Mouse (Mus musculus) liver, embryonic 11.5 days (tissue): ENCODE data around the gene Tac2. TPM values are rescaled to one million over a fixed set of nuclear protein-coding genes. Genes with fewer than 3 reads are reported as not detected.
A peak's percentile ranks its signal among the peaks of the same experiment; 100 is the strongest.
"Not testable (repeated sequence)": the region's sequence is repeated elsewhere in the genome, so short reads cannot be mapped to it uniquely, and the experiment has no call there.

Experiments used
- ATAC-seq: fragments of 200-750 bp; cut with Nextera tagmentation; replicated peaks from 2 replicates; pipeline ENCODE4 v1.8.0; 2017; ENCODE audit warnings: moderate number of reproducible peaks, mild to moderate bottlenecking, moderate TSS enrichment, moderate library complexity; ENCODE audit not compliant: low FRiP score
- DNase-seq: peaks from one replicate; pipeline ENCODE4 v3.0.0-alpha.2; 2017; ENCODE audit warnings: low spot score
- H3K27ac ChIP-seq: fragments of 300-500 bp; sonication (generic); 2 replicates; pipeline ENCODE4 v1.5.1; 2014; ENCODE audit warnings: mild to moderate bottlenecking, low read depth, low read length, control low read depth
- H3K27me3 ChIP-seq: fragments of 300-500 bp; sonication (generic); replicated peaks from 2 replicates; pipeline ENCODE4 v1.6.1; 2014; ENCODE audit warnings: low read length, mixed read lengths; ENCODE audit not compliant: control insufficient read depth, insufficient read depth
- H3K36me3 ChIP-seq: fragments of 300-500 bp; sonication (generic); 2 replicates; pipeline ENCODE4 v1.6.1; 2014; ENCODE audit warnings: mild to moderate bottlenecking, low read length, moderate library complexity, mixed read lengths; ENCODE audit not compliant: control insufficient read depth, insufficient read depth
- H3K4me1 ChIP-seq: fragments of 300-500 bp; sonication (generic); replicated peaks from 2 replicates; pipeline ENCODE4 v1.6.1; 2014; ENCODE audit warnings: low read length, mixed read lengths; ENCODE audit not compliant: control insufficient read depth, insufficient read depth
- H3K4me2 ChIP-seq: fragments of 300-500 bp; sonication (generic); 2 replicates; pipeline ENCODE4 v1.6.1; 2014; ENCODE audit warnings: mild to moderate bottlenecking, control low read depth, moderate library complexity
- H3K4me3 ChIP-seq: fragments of 300-500 bp; sonication (generic); 2 replicates; pipeline ENCODE4 v1.5.1; 2014; ENCODE audit warnings: low read depth, low read length, control low read depth
- H3K9ac ChIP-seq: fragments of 300-500 bp; sonication (generic); 2 replicates; pipeline ENCODE4 v1.6.1; 2014; ENCODE audit warnings: low read depth, low read length, control low read depth
- H3K9me3 ChIP-seq: fragments of 300-500 bp; sonication (generic); 2 replicates; pipeline ENCODE4 v1.6.1; 2016; ENCODE audit warnings: low read length, inconsistent platforms, mixed read lengths; ENCODE audit not compliant: control insufficient read depth
- WGBS: fragments of 180-500 bp; shearing (Covaris S2); extraction: QIAGEN DNeasy Blood & Tissue Kit; methylation state at CpG from one replicate; pipeline ENCODE4 v1.1.7; 2014; 5-methylcytosine and 5-hydroxymethylcytosine counted together
- polyA plus RNA-seq: library from polyadenylated mRNA; unstranded; fragments of >200 nt; fragmentation: Nextera tagmentation; extraction: Ambion mirVana; gene quantifications from 2 replicates; pipeline ENCODE4 v1.2.1, GENCODE M21; 2014

The Tac2 gene
- polyA plus RNA-seq, 1 experiment from 2014 or later, result 16.0 TPM

DNA sequence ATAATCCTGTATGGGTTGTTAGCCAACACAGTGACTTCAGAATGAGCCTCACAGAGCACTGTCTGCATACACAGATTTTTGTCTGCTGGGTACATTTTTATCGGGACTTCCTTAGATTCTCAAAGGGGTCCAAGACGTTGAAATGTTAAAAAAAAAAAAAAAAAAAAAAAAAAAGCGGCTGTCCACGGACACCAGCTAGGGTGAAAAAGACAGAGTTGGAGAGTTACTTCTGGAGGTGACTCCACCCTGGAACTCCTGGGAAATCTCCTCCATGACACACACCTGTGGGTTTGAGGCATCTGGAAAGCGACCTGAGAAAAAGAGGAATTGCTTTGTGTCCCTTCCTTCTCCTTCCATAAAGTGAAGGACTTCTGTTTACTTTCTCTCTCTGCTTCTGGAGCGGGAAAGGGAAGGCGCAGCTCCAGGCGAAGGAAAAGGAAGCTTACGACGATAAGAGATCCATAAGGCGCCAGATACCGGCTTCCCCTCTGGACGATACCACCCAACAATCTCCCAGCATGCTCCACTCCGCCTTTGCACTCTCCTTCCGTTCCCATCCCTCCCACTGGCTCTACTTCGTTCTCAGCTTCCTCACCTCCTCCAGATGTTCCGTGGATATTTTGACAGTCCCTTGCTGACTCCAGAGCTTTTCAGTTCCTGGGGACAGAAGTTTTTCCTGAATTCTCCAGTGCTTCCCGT lies 31.6 kb downstream of the Tac2 start:
- Histone ChIP-seq H3K36me3 (no peaks in the 10 kb centered on the region), H3K4me1 (peaks cover 14% of the 10 kb centered on the region), H3K27ac (no peak overlapping the region), H3K9me3 (no peaks in the 10 kb centered on the region), H3K27me3 (no peaks in the 10 kb centered on the region), H3K4me3 (peak overlapping the region; percentile 16), H3K9ac (no peak overlapping the region), H3K4me2 (peak overlapping the region; percentile 57)
- ATAC-seq (peak; percentile 42; the same call in 1 of the 2 replicates), DNase-seq (no peak)
- 18% methylated on average over 18 of the region's 18 CpGs for WGBS

- ATAC-seq, result no peak
- Histone ChIP-seq H3K36me3 (no peaks in the 10 kb centered on the region), H3K9ac (no peak within 1 kb of the TSS), H3K27me3 (no peaks in the 10 kb centered on the region), H3K4me1 (peaks cover 8% of the 10 kb centered on the region), H3K4me3 (no peak within 1 kb of the TSS), H3K4me2 (no peak within 1 kb of the TSS), H3K27ac (no peak within 1 kb of the TSS; the same call in 1 of the 2 replicates), H3K9me3 (no peaks in the 10 kb centered on the region)
- DNase-seq, result no peak
- 58% methylated on average over 9 of the region's 9 CpGs for WGBS
Observed at GRCm38 (mm10) chr10:127759181-127760110, 35.2 kb downstream of the Tac2 start, which contains the start of the genes Rdh1 and Rdh16f1. Gene Rdh1, plus strand, starts transcription at chr10:127759721. Gene Rdh16f1, plus strand, starts transcription at chr10:127759787.

GRCm38 (mm10) chr10:127762926-127763325 lies 38.6 kb downstream of the Tac2 start:
- H3K27me3 ChIP-seq, H3K4me2 ChIP-seq, H3K4me1 ChIP-seq, H3K9ac ChIP-seq, ATAC-seq, H3K4me3 ChIP-seq, H3K27ac ChIP-seq, H3K9me3 ChIP-seq, H3K36me3 ChIP-seq, DNase-seq: not testable (repeated sequence)
- WGBS, result 81% methylated on average over 10 of the region's 10 CpGs

DNA sequence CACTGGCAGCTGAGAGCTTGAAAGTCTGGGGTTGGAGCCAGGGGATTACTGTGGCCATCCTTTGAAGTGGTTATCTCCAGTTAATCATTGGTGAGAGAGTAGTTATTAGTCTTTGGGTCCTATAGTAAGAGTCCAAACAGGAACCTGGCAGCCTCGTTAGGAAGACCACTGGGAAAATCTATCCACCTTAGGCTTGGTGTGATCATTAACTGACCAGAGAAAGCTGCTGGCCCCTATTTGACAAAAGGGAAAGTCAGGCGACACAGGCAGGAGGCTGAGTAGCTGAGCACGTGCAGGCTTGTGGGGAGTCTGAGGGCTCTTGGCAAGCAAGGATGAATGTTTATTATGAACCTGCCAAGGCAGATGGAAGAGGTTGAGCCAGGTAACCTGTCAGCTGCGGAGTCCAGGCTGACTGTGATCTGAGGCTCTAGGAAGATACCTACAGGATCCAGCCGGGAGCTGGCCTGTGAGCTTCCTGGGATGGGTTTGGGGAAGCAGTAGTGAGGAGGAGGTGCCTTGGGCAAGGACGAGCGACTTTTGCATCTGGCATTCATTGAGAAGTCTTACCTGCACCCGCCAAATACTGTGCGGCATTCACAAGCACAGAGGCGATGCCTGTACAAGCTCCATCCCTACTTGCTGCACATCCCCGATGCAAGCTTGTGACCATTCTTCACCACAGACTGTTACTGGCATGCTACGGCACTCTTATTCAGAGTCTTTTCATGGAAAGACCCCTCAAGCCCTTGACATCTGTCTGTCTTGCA lies 39.8 kb downstream of the Tac2 start:
- peak; percentile 62 for ATAC-seq
- no peak for DNase-seq
- 57% methylated on average over 12 of the region's 12 CpGs for WGBS
- Histone ChIP-seq H3K27ac (peak overlapping the region; percentile 66), H3K4me3 (no peak overlapping the region), H3K27me3 (no peaks in the 10 kb centered on the region), H3K9me3 (no peaks in the 10 kb centered on the region), H3K4me1 (no peaks in the 10 kb centered on the region), H3K36me3 (no peaks in the 10 kb centered on the region), H3K9ac (no peak overlapping the region), H3K4me2 (no peak overlapping the region)

DNA sequence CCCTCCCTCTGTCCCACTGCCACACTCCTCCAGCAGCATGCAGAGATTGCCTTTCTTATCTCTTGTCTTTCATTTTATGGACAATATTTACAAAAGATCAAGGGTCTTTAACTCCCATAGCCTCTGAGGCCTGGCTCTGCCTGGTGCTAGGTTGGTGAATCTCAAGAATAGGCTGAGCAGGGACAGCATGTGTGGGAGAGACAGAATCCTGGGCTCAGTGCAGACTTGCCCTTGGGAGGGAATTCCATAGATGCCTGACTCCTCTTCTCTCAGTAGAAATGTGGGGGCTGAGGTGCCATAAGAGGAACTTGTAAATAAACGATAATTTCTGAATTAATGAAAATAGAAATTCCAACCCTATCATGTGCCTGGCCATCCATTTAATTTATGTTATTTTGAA lies 42.3 kb downstream of the Tac2 start:
- ATAC-seq, result no peak
- no peak overlapping the region for H3K27ac ChIP-seq
- H3K9ac ChIP-seq, result no peak overlapping the region
- no peak overlapping the region for H3K4me2 ChIP-seq
- no peaks in the 10 kb centered on the region for H3K9me3 ChIP-seq
- H3K4me1 ChIP-seq, result no peaks in the 10 kb centered on the region
- no peak overlapping the region for H3K4me3 ChIP-seq
- H3K27me3 ChIP-seq, result no peaks in the 10 kb centered on the region
- H3K36me3 ChIP-seq, result no peaks in the 10 kb centered on the region
- no peak for DNase-seq
- WGBS, result 65% methylated on average over 1 of the region's 1 CpGs

DNA sequence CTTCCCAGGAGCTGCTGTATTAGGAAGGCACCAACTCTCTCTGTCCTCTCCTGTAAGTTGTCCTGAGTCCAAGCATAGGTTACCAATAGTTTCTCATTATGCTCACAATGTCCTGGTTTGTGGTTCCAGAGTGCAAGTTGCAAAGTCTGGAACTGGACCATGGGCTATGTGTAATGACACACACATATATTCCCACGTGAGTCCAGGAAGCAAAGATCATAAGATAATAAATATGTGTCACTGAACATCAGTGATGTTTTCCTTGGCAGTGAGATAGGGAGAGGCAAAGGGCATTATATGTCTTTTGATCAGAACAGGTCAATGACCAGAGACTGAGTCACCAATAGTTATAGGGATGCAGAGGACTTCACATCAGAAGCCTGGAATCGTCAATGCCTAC lies 51.7 kb downstream of the Tac2 start, which contains the start of gene Rdh9:
TSS of gene Rdh9 (plus strand) at position 376 of the 400 bp plus-strand sequence.
- Histone ChIP-seq H3K9ac (no peak within 1 kb of the TSS), H3K4me3 (no peak within 1 kb of the TSS), H3K4me2 (no peak within 1 kb of the TSS), H3K27me3 (no peaks in the 10 kb centered on the region), H3K36me3 (no peaks in the 10 kb centered on the region), H3K4me1 (no peaks in the 10 kb centered on the region), H3K9me3 (no peaks in the 10 kb centered on the region), H3K27ac (no peak within 1 kb of the TSS)
- DNase-seq, result no peak
- 67% methylated on average over 2 of the region's 2 CpGs for WGBS
- ATAC-seq, result no peak

Other genes starting within 250 kb of the Tac2 start
- 0.32 and 0.39 TPM in 2 replicates for gene Stac3, start 222.8 kb upstream of the Tac2 start, polyA plus RNA-seq
- gene Ndufa4l2, start 209.5 kb upstream of the Tac2 start, polyA plus RNA-seq, result 34.2 TPM in 2 replicates
- 261 and 286 TPM in 2 replicates for gene Shmt2, start 202.0 kb upstream of the Tac2 start, polyA plus RNA-seq
- gene Nxph4, start 189.9 kb upstream of the Tac2 start, polyA plus RNA-seq, result 0.56 TPM in 1 of 2 replicates, not detected in the other
- gene Lrp1, start 103.3 kb upstream of the Tac2 start, polyA plus RNA-seq, result 35.7 and 36.8 TPM in 2 replicates
- 28.7 TPM in 2 replicates for gene Stat6, start 81.5 kb upstream of the Tac2 start, polyA plus RNA-seq
- 10.5 and 11.2 TPM in 2 replicates for gene Nemp1, start 57.6 kb upstream of the Tac2 start, polyA plus RNA-seq
- gene Nab2, start 55.9 kb upstream of the Tac2 start, polyA plus RNA-seq, result 5.7 and 5.8 TPM in 2 replicates
- gene Myo1a, start 19.3 kb upstream of the Tac2 start, polyA plus RNA-seq, result 0.14 TPM in 1 of 2 replicates, not detected in the other
- 2.6 and 2.8 TPM in 2 replicates for gene Zbtb39, start 15.1 kb downstream of the Tac2 start, polyA plus RNA-seq
- gene Gpr182, start 27.3 kb downstream of the Tac2 start, polyA plus RNA-seq, result 5.0 TPM in 2 replicates
- gene Rdh1, start 35.2 kb downstream of the Tac2 start, polyA plus RNA-seq, result 0.17 and 0.22 TPM in 2 replicates
- gene Rdh16f1, start 35.3 kb downstream of the Tac2 start, polyA plus RNA-seq, result 0.19 and 0.22 TPM in 2 replicates
- not detected in 2 replicates for gene Rdh9, start 51.9 kb downstream of the Tac2 start, polyA plus RNA-seq
- not detected in 2 replicates for gene Rdh16, start 76.7 kb downstream of the Tac2 start, polyA plus RNA-seq
- gene Rdh19, start 125.5 kb downstream of the Tac2 start, polyA plus RNA-seq, result not detected in 2 replicates
- not detected in 2 replicates for gene Rdh16f2, start 142.0 kb downstream of the Tac2 start, polyA plus RNA-seq
- gene Rdh7, start 164.3 kb downstream of the Tac2 start, polyA plus RNA-seq, result 0.14 TPM in 1 of 2 replicates, not detected in the other
- gene Sdr9c7, start 174.0 kb downstream of the Tac2 start, polyA plus RNA-seq, result not detected in 2 replicates